Mouse (Mus musculus) CH12.LX (cell line): ENCODE measurements around the gene Phf5a. TPM values are rescaled to one million over a fixed set of nuclear protein-coding genes. Genes with fewer than 3 reads are reported as not detected.

Source experiments
- DNase-seq: peaks from one replicate; pipeline ENCODE4 v3.0.0-alpha.2; 2013; ENCODE audit errors: extremely low read depth
- H3K27ac ChIP-seq: 2 replicates; pipeline ENCODE4 v1.5.1; 2012; ENCODE audit warnings: low read depth, mild to moderate bottlenecking, control low read depth, moderate library complexity; ENCODE audit not compliant: insufficient read depth
- H3K27me3 ChIP-seq: replicated peaks from 2 replicates; pipeline ENCODE3; 2012; ENCODE audit warnings: inconsistent platforms
- H3K36me3 ChIP-seq, 2 experiments: replicated peaks in 1 of 2; 2 replicates each; pipeline versions ENCODE3 to v1.6.1; 2012; ENCODE audit warnings: inconsistent platforms in 1 of 2, low read length in 1 of 2, mild to moderate bottlenecking in 1 of 2, mixed read lengths in 1 of 2, moderate library complexity in 1 of 2; ENCODE audit not compliant: control insufficient read depth in 1 of 2, insufficient read depth in 1 of 2
- H3K4me1 ChIP-seq, 2 experiments: 2 replicates each; pipeline ENCODE4 v1.6.1; 2012; ENCODE audit warnings: inconsistent platforms in 1 of 2, moderate library complexity in 1 of 2; ENCODE audit not compliant: insufficient read depth in 2 of 2, control insufficient read depth in 1 of 2
- H3K4me2 ChIP-seq: 2 replicates; pipeline ENCODE4 v1.6.1; 2012; ENCODE audit warnings: low read depth, mild to moderate bottlenecking, control low read depth; ENCODE audit not compliant: poor library complexity, insufficient read depth, severe bottlenecking
- H3K4me3 ChIP-seq, 3 experiments: fragments of 150-350 bp in 1 of 3; sonication (generic) in 1 of 3; replicated peaks in 1 of 3; 2 replicates each; pipeline versions ENCODE3 to v1.5.1; 2011 to 2012; ENCODE audit warnings: low read depth in 2 of 3, low read length in 2 of 3, mild to moderate bottlenecking in 2 of 3, moderate library complexity in 2 of 3, control low read depth in 1 of 3, improper control_type of control experiment in 1 of 3, inconsistent platforms in 1 of 3, mixed read lengths in 1 of 3; ENCODE audit not compliant: poor library complexity in 1 of 3
- H3K79me2 ChIP-seq: replicated peaks from 2 replicates; pipeline ENCODE4 v1.6.1; 2012; ENCODE audit warnings: mild to moderate bottlenecking, moderate library complexity; ENCODE audit not compliant: control insufficient read depth, poor library complexity, insufficient read depth, severe bottlenecking; ENCODE audit errors: extremely low read depth
- H3K9ac ChIP-seq: 2 replicates; pipeline ENCODE4 v1.6.1; 2012; ENCODE audit warnings: low read depth, mild to moderate bottlenecking, control low read depth, moderate library complexity; ENCODE audit not compliant: insufficient read depth
- H3K9me3 ChIP-seq: replicated peaks from 2 replicates; pipeline ENCODE3; 2012; ENCODE audit warnings: low read length, inconsistent platforms, mixed read lengths
- BHLHE40 ChIP-seq: IDR thresholded peaks from 2 replicates; pipeline ENCODE4 v1.6.1; 2011; ENCODE audit warnings: mild to moderate bottlenecking, low read depth, low read length, improper control_type of control experiment
- CHD1 ChIP-seq: IDR thresholded peaks from 2 replicates; pipeline ENCODE4 v1.6.1; 2012; ENCODE audit warnings: low read depth, low read length, improper control_type of control experiment, inconsistent platforms
- CTCF ChIP-seq, 2 experiments: IDR thresholded peaks in 1 of 2; conservative IDR thresholded peaks in 1 of 2; 2 replicates each; pipeline ENCODE4 v1.5.1; 2011 to 2012; ENCODE audit warnings: low read depth in 2 of 2, low read length in 2 of 2, improper control_type of control experiment in 1 of 2, inconsistent platforms in 1 of 2, mild to moderate bottlenecking in 1 of 2, moderate library complexity in 1 of 2
- E2F4 ChIP-seq: IDR thresholded peaks from 2 replicates; pipeline ENCODE4 v1.6.1; 2011; ENCODE audit warnings: low read depth, low read length, improper control_type of control experiment; ENCODE audit not compliant: insufficient replicate concordance
- EP300 ChIP-seq: IDR thresholded peaks from 2 replicates; pipeline ENCODE4 v1.6.1; 2011; ENCODE audit warnings: low read length, improper control_type of control experiment
- ETS1 ChIP-seq: conservative IDR thresholded peaks from 2 replicates; pipeline ENCODE4 v1.6.1; 2012; ENCODE audit warnings: low read depth, mild to moderate bottlenecking, inconsistent platforms, low read length, improper control_type of control experiment, moderate library complexity
- GABPA ChIP-seq: IDR thresholded peaks from 2 replicates; pipeline ENCODE4 v1.6.1; 2012; ENCODE audit warnings: low read depth, low read length, improper control_type of control experiment, inconsistent platforms; ENCODE audit not compliant: insufficient replicate concordance
- KAT2A ChIP-seq: IDR thresholded peaks from 2 replicates; pipeline ENCODE4 v1.6.1; 2012; ENCODE audit warnings: low read length, improper control_type of control experiment, inconsistent platforms; ENCODE audit not compliant: insufficient replicate concordance
- MAFK ChIP-seq: IDR thresholded peaks from 2 replicates; pipeline ENCODE4 v1.6.1; 2011; ENCODE audit warnings: low read length, improper control_type of control experiment; ENCODE audit not compliant: insufficient replicate concordance
- MAX ChIP-seq: IDR thresholded peaks from 2 replicates; pipeline ENCODE4 v1.6.1; 2011; ENCODE audit warnings: low read length, improper control_type of control experiment
- MYC ChIP-seq: IDR thresholded peaks from 2 replicates; pipeline ENCODE4 v1.6.1; 2011; ENCODE audit warnings: low read depth, mild to moderate bottlenecking, improper control_type of control experiment, low read length
- NRF1 ChIP-seq: IDR thresholded peaks from 2 replicates; pipeline ENCODE4 v1.6.1; 2014; ENCODE audit warnings: low read depth, mild to moderate bottlenecking, inconsistent platforms, low read length, improper control_type of control experiment, moderate library complexity
- POLR2A ChIP-seq: IDR thresholded peaks from 2 replicates; pipeline ENCODE4 v1.6.1; 2011; ENCODE audit warnings: low read depth, mild to moderate bottlenecking, improper control_type of control experiment, low read length
- POLR2AphosphoS2 ChIP-seq: IDR thresholded peaks from 2 replicates; pipeline ENCODE4 v1.6.1; 2011; ENCODE audit warnings: low read depth, low read length, improper control_type of control experiment
- RAD21 ChIP-seq: IDR thresholded peaks from 2 replicates; pipeline ENCODE4 v1.6.1; 2011; ENCODE audit warnings: low read depth, mild to moderate bottlenecking, low read length, improper control_type of control experiment, moderate library complexity
- SIN3A ChIP-seq: IDR thresholded peaks from 2 replicates; pipeline ENCODE4 v1.6.1; 2012; ENCODE audit warnings: low read length, improper control_type of control experiment, inconsistent platforms
- SMC3 ChIP-seq: IDR thresholded peaks from 2 replicates; pipeline ENCODE4 v1.6.1; 2011; ENCODE audit warnings: low read depth, low read length, improper control_type of control experiment
- TCF12 ChIP-seq: IDR thresholded peaks from 2 replicates; pipeline ENCODE4 v1.6.1; 2014; ENCODE audit warnings: low read depth, mild to moderate bottlenecking, inconsistent platforms, low read length, improper control_type of control experiment
- UBTF ChIP-seq: IDR thresholded peaks from 2 replicates; pipeline ENCODE4 v1.6.1; 2012; ENCODE audit warnings: low read depth, mild to moderate bottlenecking, inconsistent platforms, low read length, improper control_type of control experiment, moderate library complexity
- USF1 ChIP-seq: IDR thresholded peaks from 2 replicates; pipeline ENCODE4 v1.6.1; 2014; ENCODE audit warnings: low read depth, mild to moderate bottlenecking, inconsistent platforms, low read length, improper control_type of control experiment
- USF2 ChIP-seq: conservative IDR thresholded peaks from 2 replicates; pipeline ENCODE4 v1.6.1; 2011; ENCODE audit warnings: low read depth, low read length, improper control_type of control experiment
- ZC3H11A ChIP-seq: IDR thresholded peaks from 2 replicates; pipeline ENCODE4 v1.6.1; 2012; ENCODE audit warnings: low read depth, mild to moderate bottlenecking, inconsistent platforms, low read length, improper control_type of control experiment
- ZKSCAN1 ChIP-seq: IDR thresholded peaks from 2 replicates; pipeline ENCODE4 v1.6.1; 2012; ENCODE audit warnings: low read depth, inconsistent platforms, low read length, improper control_type of control experiment, borderline replicate concordance
- ZNF384 ChIP-seq: IDR thresholded peaks from 2 replicates; pipeline ENCODE4 v1.6.1; 2012; ENCODE audit warnings: low read depth, low read length, improper control_type of control experiment, inconsistent platforms
- dilution Hi-C: fragments of 300-500 bp; cut with MboI; formaldehyde crosslinking; loops from 2 replicates; pipeline ENCODE4 v1.14.3; 2020; ENCODE audit warnings: low sequenced_read_pairs; ENCODE audit not compliant: extremely low pct_unique_long_range_greater_than_20kb, extremely low pct_ligation_motif_present
- in situ Hi-C: fragments of 300-500 bp; cut with MboI; formaldehyde crosslinking; loops from 3 replicates; pipeline ENCODE4 v1.14.3; 2019; ENCODE audit warnings: low sequenced_read_pairs, low pct_ligation_motif_present, low pct_unique_long_range_greater_than_20kb, mixed read lengths
- polyA plus RNA-seq: library from polyadenylated mRNA; unstranded; fragments of >175 nt; gene quantifications from 2 replicates; pipeline ENCODE4 v1.2.1, GENCODE M21; 2012; ENCODE audit warnings: low read depth; ENCODE audit not compliant: insufficient read length
- total RNA-seq, 2 experiments: library from RNA; depleted of rRNA; stranded (reverse); fragments of 300-350 nt in 1 of 2; fragments of >200 nt in 1 of 2; gene quantifications; 2 replicates each; pipeline ENCODE4 v1.2.3; 2012 to 2014

The Phf5a gene
- total and polyA plus RNA-seq, 3 experiments, result 86.3 to 177 (median 116) TPM

DNA sequence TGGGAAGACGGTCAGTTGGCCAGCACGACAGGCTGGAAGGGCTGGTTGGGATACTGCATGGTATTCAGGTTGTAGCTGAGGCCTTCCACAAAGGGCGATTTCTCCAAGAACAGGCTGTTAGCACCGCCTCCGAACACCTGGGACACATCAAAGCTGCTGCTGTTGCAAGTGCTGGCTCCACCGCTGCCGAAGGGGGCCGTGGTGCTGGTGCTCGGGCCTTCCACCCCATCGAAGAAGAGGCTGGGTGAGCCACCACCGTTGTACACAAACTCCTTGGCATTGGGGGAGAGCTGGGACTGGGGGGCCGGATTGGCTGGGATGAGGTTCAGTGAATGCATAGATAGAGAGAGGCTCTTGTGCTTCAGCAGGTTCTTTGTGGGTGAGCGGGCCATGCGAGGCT, 21.0 kb downstream of the Phf5a start:
- Histone ChIP-seq H3K4me2 (no peak overlapping the region), H3K36me3 (peaks cover 46 to 84% of the 10 kb centered on the region in 2 experiments), H3K27ac (no peak overlapping the region), H3K9me3 (no peaks in the 10 kb centered on the region), H3K79me2 (peaks cover 28% of the 10 kb centered on the region), H3K9ac (no peak overlapping the region), H3K4me1 (peaks cover 8 to 39% of the 10 kb centered on the region in 2 experiments), H3K27me3 (no peaks in the 10 kb centered on the region)
- in situ Hi-C loops (no loop called here), dilution Hi-C loops (no loop called here)
- DNase-seq, result no peak
- TF ChIP-seq UBTF (no peak), ZKSCAN1 (no peak), EP300 (no peak), MAFK (no peak), MYC (no peak), TCF12 (no peak)
- TF ChIP-seq, all 38 proteins: peak for 0
- no peak overlapping the region for H3K4me3 ChIP-seq

- H3K4me2 ChIP-seq, result no peak overlapping the region
- TF ChIP-seq UBTF, result no peak
- peaks cover 8 to 39% of the 10 kb centered on the region in 2 experiments for H3K4me1 ChIP-seq
- DNase-seq, result no peak
- H3K79me2 ChIP-seq, result peaks cover 13% of the 10 kb centered on the region
- no peak overlapping the region for H3K27ac ChIP-seq
- peaks cover 46 to 75% of the 10 kb centered on the region in 2 experiments for H3K36me3 ChIP-seq
- dilution Hi-C loops, result no loop called here
- no peak overlapping the region for H3K4me3 ChIP-seq
- no peak overlapping the region for H3K9ac ChIP-seq
- in situ Hi-C loops, result no loop called here
- H3K27me3 ChIP-seq, result no peaks in the 10 kb centered on the region
- H3K9me3 ChIP-seq, result no peaks in the 10 kb centered on the region
Measured at GRCm38 (mm10) chr15:81849104-81849503, 22.6 kb downstream of the Phf5a start.

DNA sequence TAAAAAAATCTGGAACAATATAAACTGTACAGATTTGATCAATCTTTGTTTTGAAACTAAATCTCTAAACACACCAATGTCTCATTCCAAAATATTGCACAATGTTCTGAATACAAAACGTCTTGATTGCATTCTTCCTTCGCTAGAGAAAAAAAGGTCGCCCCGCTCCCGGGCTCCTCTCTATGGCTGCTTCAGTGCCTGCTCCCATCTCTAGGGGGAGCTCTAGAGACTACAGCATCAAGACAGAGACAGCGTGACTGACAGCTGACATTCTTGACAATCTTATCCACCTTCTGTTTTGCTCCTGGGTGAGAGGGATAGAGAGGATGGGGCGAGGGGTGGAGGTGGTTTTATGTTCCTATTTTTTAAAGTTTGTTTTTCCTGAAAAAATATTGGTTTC, 23.4 kb downstream of the Phf5a start:
- Histone ChIP-seq H3K27ac (no peak overlapping the region), H3K36me3 (peaks cover 43 to 67% of the 10 kb centered on the region in 2 experiments), H3K9ac (no peak overlapping the region), H3K27me3 (no peaks in the 10 kb centered on the region), H3K4me3 (no peak overlapping the region), H3K9me3 (no peaks in the 10 kb centered on the region), H3K4me2 (no peak overlapping the region), H3K79me2 (peaks cover 11% of the 10 kb centered on the region), H3K4me1 (peaks cover 8 to 39% of the 10 kb centered on the region in 2 experiments)
- DNase-seq, result peak; percentile 80
- in situ Hi-C loops, result no loop called here
- dilution Hi-C loops, result no loop called here
- no peak for TF ChIP-seq USF2
- TF ChIP-seq NRF1, result no peak
- TF ChIP-seq MAX, result no peak
- TF ChIP-seq SIN3A, result no peak
- no peak for TF ChIP-seq ZKSCAN1
- no peak for TF ChIP-seq KAT2A
- TF ChIP-seq CTCF (conservative IDR thresholded peaks at IDR 0.05 in 1 of 2, IDR thresholded peaks at IDR 0.05 in 1 of 2; ENCODE audit: low read depth in 2 of 2, low read length in 2 of 2), result peak; percentile 57 to 79; a peak in 3 of 4 replicates
- peak; percentile 37 for TF ChIP-seq SMC3
- TF ChIP-seq E2F4, result no peak
- TF ChIP-seq POLR2A, result no peak
- peak; percentile 40 for TF ChIP-seq RAD21
- TF ChIP-seq GABPA, result no peak
- no peak for TF ChIP-seq CHD1
- 0 out of 2 replicates have a peak, but pooled peaks have one; percentile 18 for TF ChIP-seq ZNF384
- no peak for TF ChIP-seq POLR2AphosphoS2
- no peak for TF ChIP-seq ZC3H11A
- TF ChIP-seq ETS1, result no peak
- TF ChIP-seq BHLHE40, result no peak
- TF ChIP-seq USF1, result no peak
